Mouse (Mus musculus): Measurements from ENCODE around the gene Nmrk1. TPM values are rescaled to one million over a fixed set of nuclear protein-coding genes. Genes with fewer than 3 reads are reported as not detected.

The Nmrk1 gene
- polyA plus RNA-seq, 1 experiment from 2014 or later: 6.6 TPM

- Histone ChIP-seq H3K4me3 (replicated peaks; ENCODE audit: low read length) (no peak overlapping the region), H3K4me1 (replicated peaks; ENCODE audit: control insufficient read depth, insufficient read depth, low read length) (no peaks in the 10 kb centered on the region), H3K4me2 (replicated peaks) (no peak overlapping the region), H3K36me3 (replicated peaks; ENCODE audit: control insufficient read depth, insufficient read depth) (no peaks in the 10 kb centered on the region), H3K9ac (no peak overlapping the region), H3K27ac (no peak overlapping the region), H3K9me3 (ENCODE audit: control insufficient read depth, low read length) (no peaks in the 10 kb centered on the region), H3K27me3 (ENCODE audit: control insufficient read depth, insufficient read depth, low read length) (no peaks in the 10 kb centered on the region)
- no peak for ATAC-seq (ENCODE audit: low FRiP score)
- DNase-seq (ENCODE audit: low spot score): no peak
- WGBS: 78% methylated on average over 3 of the region's 3 CpGs
Observed at GRCm38 (mm10) chr19:18646397-18646796, 14.6 kb downstream of the Nmrk1 start.

GRCm38 (mm10) chr19:18646853-18647420, 15.2 kb downstream of the Nmrk1 start:
- H3K36me3 ChIP-seq (replicated peaks; ENCODE audit: control insufficient read depth, insufficient read depth): no peaks in the 10 kb centered on the region
- H3K9me3 ChIP-seq (ENCODE audit: control insufficient read depth, low read length): no peaks in the 10 kb centered on the region
- ATAC-seq (ENCODE audit: low FRiP score) (no peak), DNase-seq (ENCODE audit: low spot score) (no peak)
- H3K27ac ChIP-seq: no peak overlapping the region
- H3K4me2 ChIP-seq (replicated peaks): no peak overlapping the region
- no peaks in the 10 kb centered on the region for H3K27me3 ChIP-seq (ENCODE audit: control insufficient read depth, insufficient read depth, low read length)
- 49% methylated on average over 5 of the region's 5 CpGs for WGBS
- H3K9ac ChIP-seq: no peak overlapping the region
- no peak overlapping the region for H3K4me3 ChIP-seq (replicated peaks; ENCODE audit: low read length)
- H3K4me1 ChIP-seq (replicated peaks; ENCODE audit: control insufficient read depth, insufficient read depth, low read length): no peaks in the 10 kb centered on the region

DNA sequence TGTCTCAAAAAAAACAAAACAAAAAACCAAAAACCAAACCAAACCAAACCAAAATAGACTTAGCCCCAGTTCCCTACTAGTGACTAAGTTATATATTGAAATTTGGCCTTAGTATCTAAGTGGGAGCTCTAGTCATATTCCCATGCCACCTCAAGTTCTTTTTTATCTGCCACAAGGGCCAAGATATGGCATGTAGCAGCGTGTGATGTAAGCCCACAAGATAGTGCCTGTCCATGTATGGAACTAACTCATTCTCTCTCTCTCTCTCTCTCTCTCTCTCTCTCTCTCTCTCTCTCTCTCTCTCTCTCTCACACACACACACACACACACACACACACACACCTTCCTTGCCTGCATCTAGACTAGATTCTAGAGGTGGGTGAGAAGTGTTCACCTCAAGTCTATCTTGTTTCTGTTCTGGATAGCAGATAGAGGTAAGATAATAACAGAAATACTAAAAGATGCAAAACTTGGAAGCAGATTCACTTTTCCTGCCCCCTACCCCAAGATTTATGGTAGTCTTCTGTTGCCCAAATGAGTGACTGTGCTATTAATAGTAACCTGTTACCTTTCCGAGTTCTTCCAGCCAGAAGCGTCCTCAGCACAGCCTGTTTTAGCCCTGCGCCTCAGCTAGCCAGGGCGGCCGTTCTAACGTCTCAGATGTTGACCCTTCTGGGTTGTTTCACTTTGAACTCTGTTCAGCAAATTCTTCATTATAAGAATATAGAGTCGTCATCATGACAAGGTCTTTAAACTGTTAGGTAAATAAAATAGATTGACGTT, 16.2 kb downstream of the Nmrk1 start:
- no peaks in the 10 kb centered on the region for H3K4me1 ChIP-seq (replicated peaks; ENCODE audit: control insufficient read depth, insufficient read depth, low read length)
- H3K9ac ChIP-seq: no peak overlapping the region
- 85% methylated on average over 9 of the region's 9 CpGs for WGBS
- DNase-seq (ENCODE audit: low spot score): no peak
- no peak for ATAC-seq (ENCODE audit: low FRiP score)
- H3K4me2 ChIP-seq (replicated peaks): no peak overlapping the region
- H3K27me3 ChIP-seq (ENCODE audit: control insufficient read depth, insufficient read depth, low read length): no peaks in the 10 kb centered on the region
- H3K27ac ChIP-seq: no peak overlapping the region
- no peak overlapping the region for H3K4me3 ChIP-seq (replicated peaks; ENCODE audit: low read length)
- H3K9me3 ChIP-seq (ENCODE audit: control insufficient read depth, low read length): no peaks in the 10 kb centered on the region
- no peaks in the 10 kb centered on the region for H3K36me3 ChIP-seq (replicated peaks; ENCODE audit: control insufficient read depth, insufficient read depth)

- no peaks in the 10 kb centered on the region for H3K9me3 ChIP-seq (ENCODE audit: control insufficient read depth, low read length)
- H3K27me3 ChIP-seq (ENCODE audit: control insufficient read depth, insufficient read depth, low read length): no peaks in the 10 kb centered on the region
- H3K27ac ChIP-seq: no peak overlapping the region
- H3K4me3 ChIP-seq (replicated peaks; ENCODE audit: low read length): no peak overlapping the region
- no peak overlapping the region for H3K9ac ChIP-seq
- ATAC-seq (ENCODE audit: low FRiP score) (no peak), DNase-seq (ENCODE audit: low spot score) (no peak)
- H3K4me1 ChIP-seq (replicated peaks; ENCODE audit: control insufficient read depth, insufficient read depth, low read length): no peaks in the 10 kb centered on the region
- WGBS: 87% methylated on average over 6 of the region's 6 CpGs
- no peak overlapping the region for H3K4me2 ChIP-seq (replicated peaks)
- no peaks in the 10 kb centered on the region for H3K36me3 ChIP-seq (replicated peaks; ENCODE audit: control insufficient read depth, insufficient read depth)
Observed at GRCm38 (mm10) chr19:18648558-18648945, 16.8 kb downstream of the Nmrk1 start.

GRCm38 (mm10) chr19:18649955-18650354, 18.2 kb downstream of the Nmrk1 start:
- Histone ChIP-seq H3K4me2 (replicated peaks) (no peak overlapping the region), H3K9ac (no peak overlapping the region), H3K27me3 (ENCODE audit: control insufficient read depth, insufficient read depth, low read length) (no peaks in the 10 kb centered on the region), H3K4me1 (replicated peaks; ENCODE audit: control insufficient read depth, insufficient read depth, low read length) (no peaks in the 10 kb centered on the region), H3K27ac (no peak overlapping the region), H3K9me3 (ENCODE audit: control insufficient read depth, low read length) (no peaks in the 10 kb centered on the region), H3K4me3 (replicated peaks; ENCODE audit: low read length) (no peak overlapping the region), H3K36me3 (replicated peaks; ENCODE audit: control insufficient read depth, insufficient read depth) (no peaks in the 10 kb centered on the region)
- 83% methylated on average over 4 of the region's 4 CpGs for WGBS
- no peak for DNase-seq (ENCODE audit: low spot score)
- no peak for ATAC-seq (ENCODE audit: low FRiP score)

- WGBS: 83% methylated on average over 6 of the region's 6 CpGs
- no peak for ATAC-seq (ENCODE audit: low FRiP score)
Observed at GRCm38 (mm10) chr19:18650473-18650872, 18.7 kb downstream of the Nmrk1 start.

DNA sequence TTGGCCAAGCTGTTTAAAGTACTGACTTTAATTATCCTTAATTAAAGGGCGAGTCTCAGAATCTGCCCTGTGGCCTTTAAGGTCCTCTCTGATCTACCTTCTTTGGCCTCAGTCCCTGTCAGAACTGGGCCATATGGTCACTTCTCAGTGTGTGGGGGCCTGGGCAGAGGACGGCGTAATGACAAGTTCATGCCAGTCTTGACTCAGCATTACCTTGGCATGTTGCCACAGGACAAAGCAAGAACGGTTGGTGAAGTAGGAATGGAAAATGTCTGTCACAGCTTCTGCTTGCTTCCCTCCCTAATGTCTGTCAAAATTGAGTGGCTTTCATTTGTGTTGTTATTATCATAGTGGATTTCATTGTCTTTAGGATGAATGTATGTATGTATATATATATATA, 20.8 kb downstream of the Nmrk1 start:
- 73% methylated on average over 4 of the region's 4 CpGs for WGBS
- no peak for DNase-seq (ENCODE audit: low spot score)
- H3K27ac ChIP-seq: no peak overlapping the region
- H3K9ac ChIP-seq: no peak overlapping the region
- H3K4me2 ChIP-seq (replicated peaks): no peak overlapping the region
- H3K4me3 ChIP-seq (replicated peaks; ENCODE audit: low read length): no peak overlapping the region
- H3K4me1 ChIP-seq (replicated peaks; ENCODE audit: control insufficient read depth, insufficient read depth, low read length): no peaks in the 10 kb centered on the region
- ATAC-seq (ENCODE audit: low FRiP score): no peak
- H3K36me3 ChIP-seq (replicated peaks; ENCODE audit: control insufficient read depth, insufficient read depth): no peaks in the 10 kb centered on the region
- no peaks in the 10 kb centered on the region for H3K9me3 ChIP-seq (ENCODE audit: control insufficient read depth, low read length)
- H3K27me3 ChIP-seq (ENCODE audit: control insufficient read depth, insufficient read depth, low read length): no peaks in the 10 kb centered on the region

More at GRCm38 (mm10) chr19:18650473-18650872, 18.7 kb downstream of the Nmrk1 start:
- no peak for DNase-seq (ENCODE audit: low spot score)
- Histone ChIP-seq H3K4me1 (replicated peaks; ENCODE audit: control insufficient read depth, insufficient read depth, low read length) (no peaks in the 10 kb centered on the region), H3K27me3 (ENCODE audit: control insufficient read depth, insufficient read depth, low read length) (no peaks in the 10 kb centered on the region), H3K27ac (no peak overlapping the region), H3K9ac (no peak overlapping the region), H3K4me3 (replicated peaks; ENCODE audit: low read length) (no peak overlapping the region), H3K36me3 (replicated peaks; ENCODE audit: control insufficient read depth, insufficient read depth) (no peaks in the 10 kb centered on the region), H3K9me3 (ENCODE audit: control insufficient read depth, low read length) (no peaks in the 10 kb centered on the region), H3K4me2 (replicated peaks) (no peak overlapping the region)

DNA sequence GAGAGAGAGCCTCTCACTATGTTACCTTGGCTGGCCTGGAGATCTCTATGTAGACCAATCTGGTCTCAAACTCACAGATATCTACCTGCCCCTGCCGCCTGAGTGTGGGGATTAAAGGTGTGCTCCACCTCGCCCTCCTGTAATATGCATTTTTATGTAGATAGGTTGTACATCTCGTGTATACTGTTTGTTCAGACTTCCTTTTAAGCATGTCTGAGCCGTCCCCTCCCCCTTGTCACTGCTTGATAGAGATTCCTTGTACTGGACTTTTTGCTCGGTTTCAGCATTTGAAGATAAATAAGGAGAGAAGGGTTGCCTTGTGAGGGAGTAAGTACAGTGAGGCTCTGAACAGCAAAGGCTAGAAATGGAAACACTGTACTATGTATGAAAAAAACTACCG, 21.3 kb downstream of the Nmrk1 start:
- no peak overlapping the region for H3K4me3 ChIP-seq (replicated peaks; ENCODE audit: low read length)
- WGBS: 90% methylated on average over 6 of the region's 6 CpGs

GRCm38 (mm10) chr19:18654330-18654729, 22.6 kb downstream of the Nmrk1 start:
- ATAC-seq (ENCODE audit: low FRiP score) (no peak), DNase-seq (ENCODE audit: low spot score) (no peak)
- H3K4me3 ChIP-seq (replicated peaks; ENCODE audit: low read length): no peak overlapping the region
- no peaks in the 10 kb centered on the region for H3K4me1 ChIP-seq (replicated peaks; ENCODE audit: control insufficient read depth, insufficient read depth, low read length)
- WGBS: 88% methylated on average over 8 of the region's 8 CpGs
- no peak overlapping the region for H3K27ac ChIP-seq
- H3K27me3 ChIP-seq (ENCODE audit: control insufficient read depth, insufficient read depth, low read length): no peaks in the 10 kb centered on the region
- no peaks in the 10 kb centered on the region for H3K9me3 ChIP-seq (ENCODE audit: control insufficient read depth, low read length)
- H3K4me2 ChIP-seq (replicated peaks): no peak overlapping the region
- no peak overlapping the region for H3K9ac ChIP-seq
- no peaks in the 10 kb centered on the region for H3K36me3 ChIP-seq (replicated peaks; ENCODE audit: control insufficient read depth, insufficient read depth)

More for the DNA sequence above, 21.3 kb downstream of the Nmrk1 start:
- H3K27ac ChIP-seq: no peak overlapping the region
- H3K9me3 ChIP-seq (ENCODE audit: control insufficient read depth, low read length): no peaks in the 10 kb centered on the region
- ATAC-seq (ENCODE audit: low FRiP score): no peak
- H3K27me3 ChIP-seq (ENCODE audit: control insufficient read depth, insufficient read depth, low read length): no peaks in the 10 kb centered on the region
- H3K4me1 ChIP-seq (replicated peaks; ENCODE audit: control insufficient read depth, insufficient read depth, low read length): no peaks in the 10 kb centered on the region
- H3K4me2 ChIP-seq (replicated peaks): no peak overlapping the region
- H3K9ac ChIP-seq: no peak overlapping the region
- DNase-seq (ENCODE audit: low spot score): no peak
- no peaks in the 10 kb centered on the region for H3K36me3 ChIP-seq (replicated peaks; ENCODE audit: control insufficient read depth, insufficient read depth)
